Mouse (Mus musculus): Measurements from ENCODE around the gene Hddc2.
"Not testable (repeated sequence)": the region's sequence is repeated elsewhere in the genome, so short reads cannot be mapped to it uniquely, and the experiment has no call there.

The Hddc2 gene

GRCm38 (mm10) chr10:31354141-31354540, 41.0 kb downstream of the Hddc2 start:
- DNase-seq (ENCODE audit: low spot score) = no peak

- DNase-seq (ENCODE audit: low spot score) = no peak
These were observed 41.8 kb downstream of the Hddc2 start for GRCm38 (mm10) chr10:31354886-31355461.

GRCm38 (mm10) chr10:31359749-31360148, 46.6 kb downstream of the Hddc2 start:
- no peak for DNase-seq (ENCODE audit: low spot score)

- DNase-seq (ENCODE audit: low spot score) = not testable (repeated sequence)
These were observed 57.0 kb downstream of the Hddc2 start for GRCm38 (mm10) chr10:31370200-31370599.
